Mouse (Mus musculus) limb, embryonic 13.5 days (tissue): ENCODE measurements around the gene Mettl5. TPM values are rescaled to one million over a fixed set of nuclear protein-coding genes. Genes with fewer than 3 reads are reported as not detected.
A peak's percentile ranks its signal among the peaks of the same experiment; 100 is the strongest.

Experiments used
- ATAC-seq: fragments of 200-750 bp; cut with Nextera tagmentation; 2 replicates; pipeline ENCODE4 v1.8.0; 2017; ENCODE audit warnings: low read depth, moderate number of reproducible peaks, moderate TSS enrichment; ENCODE audit not compliant: low FRiP score
- H3K27ac ChIP-seq: fragments of 300-500 bp; sonication (generic); 2 replicates; pipeline ENCODE4 v1.5.1; 2015; ENCODE audit warnings: inconsistent platforms, mild to moderate bottlenecking, moderate library complexity
- H3K27me3 ChIP-seq: fragments of 300-500 bp; sonication (generic); 2 replicates; pipeline ENCODE4 v1.6.1; 2015; ENCODE audit warnings: mild to moderate bottlenecking, inconsistent platforms
- H3K36me3 ChIP-seq: fragments of 300-500 bp; sonication (generic); 2 replicates; pipeline ENCODE4 v1.6.1; 2015; ENCODE audit warnings: inconsistent platforms, mild to moderate bottlenecking, moderate library complexity
- H3K4me1 ChIP-seq: fragments of 300-500 bp; sonication (generic); 2 replicates; pipeline ENCODE4 v1.6.1; 2015; ENCODE audit warnings: inconsistent platforms
- H3K4me2 ChIP-seq: fragments of 300-500 bp; sonication (generic); replicated peaks from 2 replicates; pipeline ENCODE4 v1.6.1; 2015; ENCODE audit warnings: inconsistent platforms, mild to moderate bottlenecking, moderate library complexity
- H3K4me3 ChIP-seq: fragments of 300-500 bp; sonication (generic); 2 replicates; pipeline ENCODE4 v1.5.1; 2015; ENCODE audit warnings: moderate library complexity, mild to moderate bottlenecking, inconsistent platforms
- H3K9ac ChIP-seq: fragments of 300-500 bp; sonication (generic); 2 replicates; pipeline ENCODE4 v1.6.1; 2015; ENCODE audit warnings: mild to moderate bottlenecking, inconsistent platforms
- H3K9me3 ChIP-seq: fragments of 300-500 bp; sonication (generic); 2 replicates; pipeline ENCODE4 v1.6.1; 2016; ENCODE audit warnings: inconsistent platforms
- WGBS: fragments of 180-500 bp; shearing (Covaris S2); methylation state at CpG from one replicate; pipeline ENCODE4 v1.1.7; 2015; 5-methylcytosine and 5-hydroxymethylcytosine counted together
- polyA plus RNA-seq: library from polyadenylated mRNA; unstranded; fragments of >200 nt; fragmentation: Nextera tagmentation; extraction: Ambion mirVana; gene quantifications from 2 replicates; pipeline ENCODE4 v1.2.1, GENCODE M21; 2015

Mettl5 gene
- polyA plus RNA-seq, 1 experiment from 2014 or later = 36.2 TPM

DNA sequence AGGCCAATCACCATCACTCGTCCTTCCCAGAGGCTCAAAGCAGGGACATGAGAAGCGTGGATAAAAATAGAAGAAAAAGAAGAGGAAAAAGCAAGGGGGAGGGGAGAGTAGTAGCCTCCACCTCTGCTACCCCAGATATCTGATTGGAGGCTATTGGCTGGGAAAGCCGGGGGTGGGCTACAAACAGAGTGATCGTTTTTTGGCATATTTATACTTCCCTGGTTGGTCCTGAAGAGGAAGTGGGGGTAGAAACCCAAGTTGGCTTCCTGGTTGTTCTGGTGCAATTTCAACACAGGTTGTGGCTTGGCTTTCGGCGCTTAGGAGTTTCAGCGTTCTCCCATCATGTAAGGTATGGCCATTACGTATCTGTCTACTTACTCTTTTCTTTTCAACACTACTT is 63.7 kb downstream of the Mettl5 start, which contains the start of gene Klhl23:
TSS of gene Klhl23 (plus strand) at position 234 of the 400 bp plus-strand sequence.
- no peak; the same call in 1 of the 2 replicates for ATAC-seq
- H3K4me1 ChIP-seq = peaks cover 15% of the 10 kb centered on the region
- no peaks in the 10 kb centered on the region for H3K9me3 ChIP-seq
- peak within 1 kb of the TSS; percentile 95 for H3K9ac ChIP-seq
- H3K36me3 ChIP-seq = peaks cover 17% of the 10 kb centered on the region
- H3K4me2 ChIP-seq = peak within 1 kb of the TSS; percentile 71
- no peaks in the 10 kb centered on the region for H3K27me3 ChIP-seq
- 7% methylated on average over 8 of the region's 8 CpGs for WGBS
- H3K4me3 ChIP-seq = peak within 1 kb of the TSS; percentile 87
- peak within 1 kb of the TSS; percentile 96 for H3K27ac ChIP-seq

Other genes starting within 250 kb of the Mettl5 start
- gene Bbs5, start 238.4 kb downstream of the Mettl5 start, polyA plus RNA-seq = 20.5 and 21.6 TPM in 2 replicates
- 17.6 and 22.0 TPM in 2 replicates for gene Klhl41, start 215.5 kb downstream of the Mettl5 start, polyA plus RNA-seq
- 10.3 and 12.1 TPM in 2 replicates for gene Fastkd1, start 172.1 kb downstream of the Mettl5 start, polyA plus RNA-seq
- gene Ppig, start 163.1 kb downstream of the Mettl5 start, polyA plus RNA-seq = 169 and 174 TPM in 2 replicates
- gene Ccdc173, start 96.0 kb downstream of the Mettl5 start, polyA plus RNA-seq = 1.9 and 2.3 TPM in 2 replicates
- gene Phospho2, start 96.0 kb downstream of the Mettl5 start, polyA plus RNA-seq = 22.2 and 25.2 TPM in 2 replicates
- 29.2 and 31.6 TPM in 2 replicates for gene Klhl23, start 63.7 kb downstream of the Mettl5 start, polyA plus RNA-seq
- 379 and 400 TPM in 2 replicates for gene Ssb, start 24.1 kb downstream of the Mettl5 start, polyA plus RNA-seq
- 13.8 and 14.6 TPM in 2 replicates for gene Ubr3, start 11.6 kb upstream of the Mettl5 start, polyA plus RNA-seq
- gene Myo3b, start 153.5 kb upstream of the Mettl5 start, polyA plus RNA-seq = 0.04 TPM in 1 of 2 replicates, not detected in the other